Mouse (Mus musculus) liver, embryonic 14.5 days (tissue): Measurements from ENCODE around the gene Gabrd. TPM values are rescaled to one million over a fixed set of nuclear protein-coding genes. Genes with fewer than 3 reads are reported as not detected.

ENCODE experiments used
- ATAC-seq: fragments of 200-750 bp; cut with Nextera tagmentation; 2 replicates; pipeline ENCODE4 v1.8.0; 2017; ENCODE audit warnings: moderate number of reproducible peaks, mild to moderate bottlenecking, moderate library complexity; ENCODE audit not compliant: insufficient read depth
- DNase-seq, 3 experiments: peaks; one replicate each; pipeline ENCODE4 v3.0.0-alpha.2; 2012 to 2013; ENCODE audit warnings: low read depth in 3 of 3, low spot score in 3 of 3
- H3K27ac ChIP-seq: fragments of 300-500 bp; sonication (generic); 2 replicates; pipeline ENCODE4 v1.5.1; 2014; ENCODE audit warnings: moderate library complexity, mild to moderate bottlenecking, control low read depth, inconsistent platforms
- H3K27me3 ChIP-seq: fragments of 300-500 bp; sonication (generic); 2 replicates; pipeline ENCODE4 v1.6.1; 2014; ENCODE audit warnings: mild to moderate bottlenecking, low read length, moderate library complexity; ENCODE audit not compliant: control insufficient read depth, insufficient read depth
- H3K36me3 ChIP-seq: fragments of 300-500 bp; sonication (generic); replicated peaks from 2 replicates; pipeline ENCODE4 v1.6.1; 2014; ENCODE audit warnings: low read depth; ENCODE audit not compliant: control insufficient read depth, insufficient read depth
- H3K4me1 ChIP-seq, 2 experiments: fragments of 200-500 bp in 1 of 2; fragments of 300-500 bp in 1 of 2; sonication (generic) in 1 of 2; replicated peaks; 2 replicates each; pipeline ENCODE4 v1.6.1; 2012 to 2014; ENCODE audit warnings: antibody characterized with exemption in 1 of 2, inconsistent platforms in 1 of 2, low read length in 1 of 2; ENCODE audit not compliant: control insufficient read depth in 2 of 2, insufficient read depth in 2 of 2
- H3K4me2 ChIP-seq: fragments of 300-500 bp; sonication (generic); 2 replicates; pipeline ENCODE4 v1.6.1; 2014; ENCODE audit warnings: low read depth, mild to moderate bottlenecking, control low read depth, moderate library complexity
- H3K4me3 ChIP-seq, 2 experiments: fragments of 200-500 bp in 1 of 2; fragments of 300-500 bp in 1 of 2; sonication (generic) in 1 of 2; 2 replicates each; pipeline ENCODE4 v1.5.1; 2012 to 2014; ENCODE audit warnings: low read depth in 2 of 2, low read length in 2 of 2, mild to moderate bottlenecking in 2 of 2, control low read depth in 1 of 2, inconsistent platforms in 1 of 2, moderate library complexity in 1 of 2; ENCODE audit not compliant: insufficient read depth in 1 of 2
- H3K9ac ChIP-seq: fragments of 300-500 bp; sonication (generic); replicated peaks from 2 replicates; pipeline ENCODE4 v1.6.1; 2014; ENCODE audit warnings: mild to moderate bottlenecking, control low read depth, moderate library complexity
- H3K9me3 ChIP-seq: fragments of 300-500 bp; sonication (generic); 2 replicates; pipeline ENCODE4 v1.6.1; 2016; ENCODE audit warnings: low read length, mixed read lengths; ENCODE audit not compliant: control insufficient read depth
- CTCF ChIP-seq: IDR thresholded peaks from 2 replicates; pipeline ENCODE4 v1.5.1; 2016; ENCODE audit warnings: antibody characterized with exemption, low read depth, control low read depth
- EP300 ChIP-seq: IDR thresholded peaks from 2 replicates; pipeline ENCODE4 v1.6.1; 2016; ENCODE audit warnings: antibody characterized with exemption, low read depth
- WGBS: fragments of 180-500 bp; shearing (Covaris S2); extraction: QIAGEN DNeasy Blood & Tissue Kit; methylation state at CpG from one replicate; pipeline ENCODE4 v1.1.7; 2014; ENCODE audit not compliant: insufficient replicate concordance; 5-methylcytosine and 5-hydroxymethylcytosine counted together
- polyA plus RNA-seq, 2 experiments: library from polyadenylated mRNA; depleted of rRNA in 1 of 2; stranded (reverse) in 1 of 2; unstranded in 1 of 2; fragments of >200 nt; fragmentation: Nextera tagmentation in 1 of 2; extraction: Ambion mirVana in 1 of 2; gene quantifications; 2 replicates each; pipeline versions ENCODE4 v1.2.1 to v1.2.3; 2012 to 2014

Gabrd gene
- polyA plus RNA-seq (2012; rRNA removed) (0.02 TPM in 1 of 2 replicates, not detected in the other), polyA plus RNA-seq (2014; fragmentation: Nextera tagmentation; extraction: Ambion mirVana) (not detected in 2 replicates)

- TF ChIP-seq CTCF, result no peak
- TF ChIP-seq EP300, result no peak
- Histone ChIP-seq H3K27ac (no peak within 1 kb of the TSS), H3K4me2 (peak within 1 kb of the TSS; percentile 47), H3K4me1 (no peaks in the 10 kb centered on the region), H3K9me3 (no peaks in the 10 kb centered on the region), H3K4me3 (no peak within 1 kb of the TSS), H3K36me3 (no peaks in the 10 kb centered on the region), H3K27me3 (peaks cover 13% of the 10 kb centered on the region), H3K9ac (no peak within 1 kb of the TSS)
- WGBS, result 2% methylated on average over 57 of the region's 57 CpGs
- ATAC-seq (no peak), DNase-seq (no peak)
Measured at GRCm38 (mm10) chr4:155397511-155398221, at the start of gene Gabrd. Gene Gabrd (minus strand): TSS chr4:155398112.

- no peaks in the 10 kb centered on the region for H3K4me1 ChIP-seq
- H3K36me3 ChIP-seq, result no peaks in the 10 kb centered on the region
- WGBS, result 44% methylated on average over 3 of the region's 3 CpGs
- no peak for DNase-seq
- H3K4me3 ChIP-seq, result no peak overlapping the region
- H3K27me3 ChIP-seq, result no peaks in the 10 kb centered on the region
- H3K27ac ChIP-seq, result no peak overlapping the region
- no peak overlapping the region for H3K4me2 ChIP-seq
- H3K9me3 ChIP-seq, result no peaks in the 10 kb centered on the region
- TF ChIP-seq EP300 (no peak), CTCF (no peak)
- no peak for ATAC-seq
- no peak overlapping the region for H3K9ac ChIP-seq
Measured at GRCm38 (mm10) chr4:155442808-155443207, 44.9 kb upstream of the Gabrd start.

DNA sequence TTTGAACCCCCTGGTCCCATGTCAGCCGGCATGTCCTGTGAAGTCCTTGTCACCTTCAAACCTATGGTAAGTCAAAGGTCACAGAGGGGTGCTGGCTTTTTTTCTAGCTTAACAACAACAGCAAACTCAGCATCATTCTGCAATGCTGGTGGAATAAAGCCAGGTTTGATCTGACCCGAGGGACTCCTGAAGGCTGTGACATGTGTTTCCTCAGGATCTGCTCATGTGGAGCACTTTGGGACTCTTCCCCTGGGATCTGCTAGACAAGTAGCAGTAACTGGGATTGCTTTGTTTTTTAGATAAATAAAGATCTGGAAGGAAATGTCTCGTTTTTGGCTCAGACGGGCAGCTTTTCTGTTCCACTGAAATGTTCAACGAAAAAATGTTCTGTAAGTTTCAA is 36.1 kb upstream of the Gabrd start:
- no peak overlapping the region for H3K27ac ChIP-seq
- H3K4me2 ChIP-seq, result no peak overlapping the region
- no peak for TF ChIP-seq EP300
- TF ChIP-seq CTCF, result no peak
- H3K9ac ChIP-seq, result no peak overlapping the region
- no peaks in the 10 kb centered on the region for H3K4me1 ChIP-seq
- no peak for ATAC-seq
- 48% methylated on average over 5 of the region's 5 CpGs for WGBS
- no peaks in the 10 kb centered on the region for H3K36me3 ChIP-seq
- H3K4me3 ChIP-seq, result no peak overlapping the region
- H3K9me3 ChIP-seq, result no peaks in the 10 kb centered on the region
- no peak for DNase-seq
- no peaks in the 10 kb centered on the region for H3K27me3 ChIP-seq

DNA sequence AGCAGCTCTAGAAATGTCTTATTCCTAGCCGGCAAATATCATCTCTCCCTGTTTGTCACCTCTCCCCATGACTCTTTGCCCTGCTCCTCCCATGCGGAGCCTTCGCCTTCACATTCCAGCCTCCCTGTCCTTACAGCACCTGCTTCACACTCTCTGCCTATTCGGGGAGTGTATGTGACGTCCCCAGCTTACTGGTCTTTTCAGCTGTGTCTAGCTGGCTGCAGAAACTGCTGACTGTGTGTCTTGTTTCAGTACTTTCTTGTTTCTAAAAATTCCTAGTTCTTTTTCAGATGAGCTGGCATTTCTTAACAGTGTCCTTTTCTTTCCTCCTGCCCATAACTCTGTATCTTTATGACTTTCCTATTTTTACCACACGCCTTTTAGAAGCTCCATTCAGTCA is 34.4 kb upstream of the Gabrd start:
- ATAC-seq (no peak), DNase-seq (no peak)
- no peaks in the 10 kb centered on the region for H3K9me3 ChIP-seq
- WGBS, result 72% methylated on average over 6 of the region's 6 CpGs
- no peaks in the 10 kb centered on the region for H3K36me3 ChIP-seq
- TF ChIP-seq EP300 (no peak), CTCF (no peak)
- no peak overlapping the region for H3K4me2 ChIP-seq
- no peak overlapping the region for H3K4me3 ChIP-seq
- H3K9ac ChIP-seq, result no peak overlapping the region
- no peaks in the 10 kb centered on the region for H3K27me3 ChIP-seq
- H3K4me1 ChIP-seq, result no peaks in the 10 kb centered on the region
- no peak overlapping the region for H3K27ac ChIP-seq

DNA sequence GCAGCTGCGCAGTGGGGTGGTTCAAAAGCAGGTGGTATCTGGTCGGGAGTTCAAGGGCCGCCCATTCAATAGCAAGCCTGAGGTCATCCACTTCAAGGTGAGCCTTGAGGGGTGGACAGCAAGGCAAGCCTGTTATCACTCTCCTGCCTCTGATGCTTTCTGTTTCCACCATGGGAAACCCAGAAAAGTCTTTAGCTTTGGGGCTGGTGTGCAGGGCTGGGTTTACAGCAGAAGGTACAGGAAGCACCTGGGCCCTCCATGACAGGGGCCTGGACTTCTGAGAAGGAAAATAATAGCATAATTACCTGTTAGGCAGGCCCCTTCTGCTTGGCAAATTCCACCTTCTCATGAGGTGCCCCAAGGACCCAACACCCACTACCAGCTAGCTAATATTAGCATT is 31.3 kb upstream of the Gabrd start:
- no peaks in the 10 kb centered on the region for H3K9me3 ChIP-seq
- no peaks in the 10 kb centered on the region for H3K27me3 ChIP-seq
- no peaks in the 10 kb centered on the region for H3K4me1 ChIP-seq
- 59% methylated on average over 3 of the region's 3 CpGs for WGBS
- no peak for ATAC-seq
- H3K27ac ChIP-seq, result no peak overlapping the region
- TF ChIP-seq EP300, result no peak
- TF ChIP-seq CTCF, result no peak
- H3K4me2 ChIP-seq, result no peak overlapping the region
- no peaks in the 10 kb centered on the region for H3K36me3 ChIP-seq
- no peak for DNase-seq
- no peak overlapping the region for H3K9ac ChIP-seq
- H3K4me3 ChIP-seq, result no peak overlapping the region
